Mouse (Mus musculus) liver, adult 2 months (tissue): ENCODE measurements around the gene Ythdf2.

ENCODE experiments used
- CTCF ChIP-seq: fragments of 200-500 bp; IDR thresholded peaks from 2 replicates; pipeline ENCODE4 v1.5.1; 2011; ENCODE audit warnings: low read depth, low read length, control low read depth
- POLR2A ChIP-seq: fragments of 200-500 bp; IDR thresholded peaks from 2 replicates; pipeline ENCODE4 v1.6.1; 2011; ENCODE audit warnings: low read length, control low read depth; ENCODE audit not compliant: insufficient read depth; ENCODE audit errors: extremely low read depth

GRCm38 (mm10) chr4:132170891-132171290 is 41.2 kb downstream of the Ythdf2 start:
- TF ChIP-seq POLR2A (no peak), CTCF (no peak)
